Mouse (Mus musculus) kidney, postnatal 4 days (tissue): ENCODE measurements around the gene Dgat2.

Source experiments
- DNase-seq, 2 experiments: peaks; one replicate each; pipeline ENCODE4 v3.0.0; 2021; ENCODE audit warnings: mixed read lengths in 2 of 2

The Dgat2 gene

GRCm38 (mm10) chr7:99133811-99134402 lies 48.6 kb downstream of the Dgat2 start:
- DNase-seq = no peak

- peak in 1 of 2 experiments; percentile 37 for DNase-seq
These were observed 49.9 kb downstream of the Dgat2 start for GRCm38 (mm10) chr7:99132597-99132996.

GRCm38 (mm10) chr7:99131819-99132353 lies 50.6 kb downstream of the Dgat2 start:
- peak; percentile 37 to 50 for DNase-seq

DNA sequence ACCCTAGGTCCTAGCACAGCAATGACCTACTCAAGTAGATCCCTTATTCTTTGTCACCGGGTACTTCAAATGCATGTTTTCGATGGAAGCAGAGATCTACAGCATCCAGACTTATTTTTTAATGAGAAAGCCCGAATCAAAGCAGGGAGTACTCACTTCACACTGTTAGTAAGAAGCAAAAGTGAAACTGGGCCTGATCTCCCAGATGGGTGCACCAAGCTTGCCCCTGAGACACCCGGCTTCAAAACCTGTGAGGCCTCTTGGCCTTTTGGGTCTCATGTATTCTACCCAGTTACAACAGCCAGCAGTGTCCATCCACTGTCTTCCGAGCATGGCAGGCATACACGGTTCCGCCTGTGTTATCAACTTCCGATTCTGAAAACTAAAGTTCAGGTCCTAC lies 53.6 kb downstream of the Dgat2 start:
- no peak for DNase-seq

- DNase-seq = peak; percentile 13 to 26
These were observed 54.2 kb downstream of the Dgat2 start for GRCm38 (mm10) chr7:99128020-99128950.

DNA sequence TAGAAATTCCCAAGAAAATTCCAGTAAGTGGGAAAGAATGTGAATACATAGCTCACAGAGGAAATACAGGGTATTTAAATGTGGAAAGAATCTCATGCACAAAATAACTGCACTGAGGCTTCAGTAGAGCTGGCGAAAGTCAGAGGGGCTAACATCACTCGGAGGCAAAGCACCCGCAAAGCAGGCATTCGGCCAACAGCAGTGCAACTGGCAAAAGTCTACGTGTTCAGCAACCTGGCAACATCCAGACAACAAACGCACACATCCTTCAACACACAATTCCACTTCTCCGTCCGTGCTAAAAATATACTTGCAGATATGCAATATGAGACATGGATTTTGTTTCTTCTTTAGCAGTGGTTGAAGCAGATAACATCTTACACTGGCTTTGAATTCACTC lies 56.5 kb downstream of the Dgat2 start:
- DNase-seq = peak; percentile 27 to 28

DNA sequence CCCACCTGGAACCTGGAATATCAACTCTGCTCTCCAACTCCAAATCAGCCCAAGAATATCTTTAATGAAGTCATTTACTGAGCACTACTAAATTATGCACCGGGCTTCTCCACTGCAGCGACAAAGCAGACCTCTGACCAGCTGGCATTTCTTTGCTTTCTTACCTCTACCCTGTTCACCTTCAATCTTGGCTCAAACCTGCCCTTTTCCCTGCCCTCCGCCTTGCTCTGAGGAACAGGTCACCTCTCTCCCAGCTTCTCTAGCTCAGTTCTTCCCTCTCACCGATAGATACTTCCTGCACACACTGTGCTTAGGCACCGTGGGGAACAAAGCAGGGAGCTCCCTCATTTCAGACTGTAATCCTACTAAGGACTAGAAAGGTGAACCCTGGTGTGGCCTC lies 59.9 kb downstream of the Dgat2 start:
- DNase-seq = no peak

DNA sequence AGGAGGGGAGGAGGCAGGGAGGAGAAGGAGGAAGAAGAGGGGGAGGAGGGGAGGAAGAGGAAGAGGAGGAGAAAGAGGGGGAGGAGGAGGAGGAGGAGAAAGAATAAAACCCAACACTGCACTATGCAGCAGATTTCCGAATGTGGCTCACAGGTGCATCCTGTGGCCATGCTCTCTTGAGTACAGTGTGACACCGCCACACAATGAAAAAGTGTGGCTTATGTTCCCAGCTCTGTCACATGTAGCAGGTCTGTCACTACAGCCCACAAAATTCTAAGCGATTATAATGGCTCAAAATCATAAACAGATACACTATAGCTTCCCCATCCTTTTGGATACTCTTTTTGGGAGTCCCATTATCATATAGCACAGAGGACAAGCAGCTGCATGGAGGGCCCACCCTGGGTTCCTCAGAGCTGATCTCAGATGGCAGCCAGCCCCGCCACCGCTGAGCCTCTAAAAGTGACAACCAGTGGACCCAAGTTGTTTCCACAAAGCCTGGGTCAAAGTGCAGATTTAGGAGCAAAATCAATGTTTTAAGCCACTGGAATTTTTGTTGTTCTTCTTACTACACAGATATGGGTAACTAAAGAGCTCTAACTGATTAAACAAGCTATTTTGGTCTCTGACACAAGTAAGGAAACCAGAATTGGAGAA lies 61.5 kb downstream of the Dgat2 start:
- DNase-seq = no peak

DNA sequence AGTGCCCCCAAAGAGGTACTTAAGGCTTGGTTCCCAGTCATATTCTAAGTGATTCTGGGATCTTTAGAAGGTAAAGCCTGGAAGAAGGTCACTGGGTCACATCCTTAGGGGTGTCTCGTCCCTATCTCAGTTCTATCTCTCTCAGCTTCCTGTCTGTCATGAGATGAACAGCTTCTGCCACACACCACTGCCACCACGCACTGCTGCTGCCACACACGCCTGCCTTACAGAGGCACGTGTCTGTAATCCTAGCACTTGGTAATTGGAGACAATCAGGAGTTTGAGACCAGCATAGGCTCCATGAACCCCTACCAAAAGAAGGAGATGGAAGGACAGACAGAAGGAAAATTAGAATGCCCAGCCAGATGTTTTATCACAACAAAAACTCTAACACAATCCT lies 62.4 kb downstream of the Dgat2 start:
- DNase-seq = no peak

DNA sequence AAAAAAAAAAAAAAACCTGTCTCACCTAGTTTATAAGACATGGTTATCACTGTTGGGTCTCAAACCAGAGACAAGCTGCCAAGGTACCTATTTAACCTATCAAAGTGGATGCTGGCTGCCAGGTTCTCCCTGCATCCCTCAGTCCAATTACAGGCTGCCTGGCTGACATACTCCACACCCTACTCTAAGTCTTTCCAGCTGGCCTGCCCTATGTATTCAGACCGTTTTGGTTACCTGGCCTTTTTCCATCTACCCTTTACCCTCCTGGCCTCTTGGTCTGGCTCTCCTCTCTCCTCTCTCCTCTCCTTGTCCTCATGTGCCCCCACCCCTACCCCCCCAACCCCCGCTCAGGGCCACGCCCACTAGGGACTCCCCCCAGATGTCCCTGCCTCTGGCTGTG lies 65.7 kb downstream of the Dgat2 start:
- no peak for DNase-seq

DNA sequence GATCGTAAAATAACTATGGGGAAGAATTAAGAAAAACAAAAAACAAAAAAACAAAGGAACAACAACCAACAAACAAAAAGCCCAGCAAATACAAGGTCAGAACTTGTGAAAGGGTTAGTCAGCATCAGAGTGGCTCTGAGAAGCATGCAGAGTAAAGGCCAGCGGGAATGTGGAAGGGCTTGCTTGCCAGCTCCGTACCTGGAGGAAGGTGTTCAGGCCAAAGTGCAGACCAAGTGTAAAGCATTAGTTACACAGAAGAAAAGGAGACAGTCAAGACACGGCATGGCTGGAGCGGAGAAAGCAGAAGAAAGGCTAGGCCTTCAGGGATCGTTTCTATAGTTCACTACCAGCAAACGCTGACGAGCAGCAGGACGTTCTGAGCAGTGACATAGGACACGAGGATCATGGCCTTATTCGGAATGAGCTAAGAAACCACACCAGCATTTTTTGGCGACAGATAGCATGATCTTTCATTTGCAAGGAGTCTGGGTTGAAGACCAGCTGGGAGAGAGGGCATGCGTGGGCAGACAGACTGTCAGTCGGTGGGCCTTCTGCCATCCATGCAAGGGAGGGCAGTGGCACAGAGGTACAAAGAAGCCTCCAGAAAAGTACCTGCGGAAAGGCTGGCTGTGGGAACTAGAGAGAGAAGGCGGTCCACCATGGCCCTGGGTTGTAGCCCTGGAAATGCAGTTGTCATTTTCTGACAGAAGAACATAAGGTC lies 68.4 kb downstream of the Dgat2 start:
- DNase-seq = no peak

DNA sequence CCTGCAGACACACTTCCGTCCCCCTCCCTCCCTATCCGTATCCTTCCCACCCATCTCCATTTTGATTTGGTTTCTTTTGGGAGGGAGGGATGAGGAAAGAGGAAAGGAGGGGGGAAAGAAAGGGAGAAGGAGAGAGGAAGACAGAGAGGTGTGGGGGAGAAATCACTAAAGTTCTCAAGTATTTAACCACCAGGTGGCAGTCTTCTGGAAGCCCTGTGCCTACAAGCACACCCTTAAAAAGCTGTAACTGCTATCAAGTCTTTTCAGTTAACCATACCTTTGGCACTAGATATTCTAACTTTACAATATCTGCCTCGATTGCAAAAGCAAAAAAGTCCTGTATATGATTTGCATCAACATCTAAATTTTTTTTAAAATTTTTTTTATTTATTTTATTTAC lies 75.0 kb downstream of the Dgat2 start:
- no peak for DNase-seq

DNA sequence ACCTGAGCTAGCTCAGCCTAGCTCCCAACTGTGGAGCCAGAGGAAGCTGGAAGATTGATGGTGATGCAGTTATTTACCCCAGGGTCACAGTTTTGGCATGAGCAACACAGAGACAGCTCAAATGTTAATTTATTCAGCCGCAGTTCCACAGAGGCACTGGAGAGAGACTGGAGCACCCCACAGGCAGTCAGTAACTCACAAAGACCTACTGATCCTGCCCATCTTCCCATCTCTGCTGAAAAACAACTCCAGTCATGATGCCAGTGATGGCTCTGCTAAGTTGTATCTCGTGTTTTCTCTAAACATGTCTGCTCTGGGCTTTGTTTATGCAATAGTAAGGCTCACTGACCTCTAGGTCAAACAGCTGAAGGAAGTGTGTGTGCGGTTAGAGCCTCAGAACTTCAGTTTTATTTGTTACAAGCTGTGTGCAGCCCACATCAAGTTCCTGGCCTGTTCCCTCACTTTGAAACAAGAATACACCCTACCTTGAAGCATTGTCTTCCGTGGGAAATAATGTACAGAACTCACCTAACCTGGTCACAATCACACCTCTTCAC lies 75.7 kb downstream of the Dgat2 start:
- DNase-seq = peak in 1 of 2 experiments; percentile 16
